Mouse (Mus musculus) frontal cortex, postnatal 14 days (tissue): ENCODE results near the gene Cables2.

ENCODE experiments used
- DNase-seq, 2 experiments: peaks; one replicate each; pipeline ENCODE4 v3.0.0; 2022; ENCODE audit warnings: low spot score in 2 of 2

Cables2 gene

DNA sequence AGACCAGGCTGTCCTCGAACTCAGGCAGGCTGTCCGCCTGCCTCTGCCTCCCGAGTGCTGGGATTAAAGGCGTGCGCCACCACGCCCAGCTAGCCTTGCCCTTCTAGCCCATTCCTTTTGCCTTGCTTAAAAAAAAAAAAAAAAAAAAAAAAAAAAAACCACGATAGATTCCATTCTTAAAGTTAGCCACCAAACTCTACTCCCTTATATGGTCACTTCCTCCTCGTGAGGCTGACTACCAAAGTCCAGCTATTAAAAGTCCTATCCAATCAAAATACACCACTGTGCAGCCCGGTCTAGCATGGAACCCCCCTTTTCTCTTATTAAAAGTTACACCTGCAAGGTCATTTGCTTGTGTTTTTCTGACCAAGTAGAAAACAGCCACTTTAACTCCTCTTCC is 17.6 kb downstream of the Cables2 start:
- DNase-seq, result no peak

DNA sequence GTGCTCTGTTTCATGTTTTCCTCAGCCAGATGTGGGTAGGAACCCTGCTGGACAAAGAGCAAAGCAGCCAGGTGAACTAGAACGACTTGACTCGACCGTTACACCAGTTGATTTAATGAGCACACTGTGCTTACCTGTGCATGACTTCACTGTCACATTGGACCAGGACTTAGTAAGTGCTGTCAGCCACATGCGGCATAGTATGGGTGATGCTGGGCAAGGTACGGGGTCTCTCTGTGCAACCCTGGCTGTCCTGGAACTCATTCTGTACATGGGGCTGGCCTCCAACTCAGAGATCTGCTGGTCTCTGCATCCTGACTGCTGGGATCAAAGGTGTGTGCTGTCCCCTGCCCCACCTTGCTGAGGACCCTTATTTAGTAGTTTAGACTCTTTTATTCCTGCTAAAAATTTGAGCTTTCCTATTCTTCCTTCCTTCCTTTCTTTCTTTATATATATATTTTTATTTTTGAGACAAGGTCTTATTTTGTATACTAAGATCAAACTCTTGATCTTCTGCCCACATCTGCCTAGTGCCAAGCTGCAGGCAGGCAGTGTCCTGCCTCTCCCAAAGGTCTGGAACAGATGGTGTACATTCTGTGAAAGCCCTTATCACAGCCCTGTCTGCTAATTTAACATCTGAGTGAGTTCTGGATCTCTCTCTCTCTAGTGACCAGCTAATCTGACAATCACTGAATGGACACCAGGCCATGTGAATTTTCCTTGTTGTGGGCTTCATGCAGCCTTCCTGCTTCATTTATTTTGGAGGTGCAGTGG is 18.7 kb downstream of the Cables2 start:
- DNase-seq, result no peak

DNA sequence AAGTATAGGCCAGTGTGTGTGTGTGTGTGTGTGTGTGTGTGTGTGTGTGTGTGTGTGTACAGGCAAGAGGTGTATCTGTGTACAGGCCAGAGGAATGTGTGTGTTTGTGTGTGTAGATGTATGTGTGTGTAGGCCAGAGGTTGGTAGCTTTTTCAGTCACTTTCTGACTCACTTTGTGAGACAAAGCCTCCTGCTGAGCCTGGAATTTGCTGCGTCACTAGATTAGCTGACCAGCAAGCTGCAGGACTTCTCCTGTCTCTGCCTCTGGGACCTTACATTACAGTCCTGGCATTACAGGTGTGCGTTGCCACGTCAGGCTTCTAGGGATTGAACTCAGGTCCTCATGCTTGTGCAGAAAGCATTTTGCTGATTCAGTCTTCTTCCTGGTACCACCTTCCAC is 21.5 kb downstream of the Cables2 start:
- DNase-seq, result no peak

DNA sequence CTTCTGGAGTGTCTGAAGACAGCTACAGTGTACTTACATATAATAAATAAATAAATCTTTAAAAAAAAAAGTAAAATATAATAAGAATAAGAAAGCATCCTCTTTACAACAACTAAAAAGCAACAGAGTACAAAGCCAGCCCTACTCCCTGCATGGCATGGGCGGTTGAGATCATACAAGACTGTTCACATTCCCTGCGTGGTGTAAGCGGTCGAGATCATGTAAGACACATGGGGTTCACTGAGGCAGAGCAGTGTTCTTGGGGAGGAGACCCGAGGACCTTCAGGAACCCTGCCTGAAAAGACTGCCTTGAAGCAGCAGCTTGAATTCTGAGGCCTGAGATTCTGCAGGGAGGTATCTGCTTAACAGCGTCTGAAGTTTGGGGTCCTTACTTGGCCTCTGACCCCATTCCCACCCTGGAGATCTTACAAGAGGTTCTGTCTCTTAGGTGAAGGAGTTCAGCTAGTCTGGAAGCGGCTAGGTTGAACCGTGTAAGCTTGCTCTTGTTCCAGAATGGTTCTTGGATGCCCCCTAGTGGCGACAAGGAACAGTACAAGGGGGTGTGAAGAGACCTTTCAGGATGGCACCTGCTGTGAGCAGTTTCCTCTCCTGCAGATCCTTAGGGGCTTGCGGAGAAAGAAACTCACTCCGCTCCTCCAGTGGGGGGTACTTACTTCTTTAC is 22.2 kb downstream of the Cables2 start:
- DNase-seq, result peak in 1 of 2 experiments; percentile 72

DNA sequence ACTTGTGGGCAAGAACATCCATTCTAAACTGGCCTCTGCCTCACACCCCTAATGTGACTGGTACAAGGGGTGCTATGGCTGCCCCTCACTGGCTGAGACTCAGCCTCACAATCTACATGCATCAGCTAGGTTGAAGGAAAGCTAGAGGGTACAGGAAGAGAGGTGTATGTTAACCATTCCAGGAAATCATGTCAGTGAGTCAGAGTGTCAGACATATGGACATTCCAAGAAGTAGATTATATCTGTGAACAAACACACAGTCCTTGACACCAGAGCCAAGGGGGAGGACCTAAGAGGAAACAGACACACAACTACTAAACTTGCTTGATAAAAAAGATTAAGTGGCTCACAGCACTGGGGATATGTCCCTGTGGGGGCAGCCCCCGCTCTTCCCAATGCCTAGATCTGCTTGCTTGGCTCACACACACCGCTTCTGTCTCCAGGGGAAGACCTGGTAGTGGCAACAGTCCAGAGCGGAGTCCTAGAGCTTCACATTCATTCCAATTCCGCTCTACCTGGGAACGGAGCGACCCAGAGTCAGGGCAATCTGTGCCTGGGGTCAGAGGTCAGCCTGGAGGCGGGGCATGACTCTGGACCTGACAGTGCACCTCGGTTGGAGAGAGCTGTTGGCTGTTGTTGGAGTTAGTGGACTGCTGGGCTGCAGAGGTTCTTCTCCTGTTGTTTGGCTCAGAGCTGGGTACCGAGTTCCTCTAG is 24.2 kb downstream of the Cables2 start:
- DNase-seq, result no peak

DNA sequence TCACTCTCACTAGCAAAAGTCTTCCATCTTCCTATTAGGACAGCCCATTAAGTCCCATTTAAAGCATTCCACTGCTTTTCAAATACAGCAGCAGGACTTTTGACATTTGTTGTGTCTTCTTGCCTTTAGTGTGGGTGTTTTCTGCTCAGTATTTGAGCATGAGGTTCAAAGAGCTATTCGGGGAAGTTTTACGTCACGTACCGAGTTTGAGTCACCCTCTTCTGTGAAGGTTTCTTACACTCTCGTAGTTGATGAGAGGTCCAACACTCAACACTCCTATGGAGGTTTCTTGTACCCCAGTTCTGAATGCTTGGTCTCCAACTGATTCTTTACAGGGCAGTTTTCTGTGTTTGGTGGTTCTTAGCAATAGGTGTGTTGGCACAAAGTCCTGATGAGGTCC is 25.4 kb downstream of the Cables2 start:
- no peak for DNase-seq

DNA sequence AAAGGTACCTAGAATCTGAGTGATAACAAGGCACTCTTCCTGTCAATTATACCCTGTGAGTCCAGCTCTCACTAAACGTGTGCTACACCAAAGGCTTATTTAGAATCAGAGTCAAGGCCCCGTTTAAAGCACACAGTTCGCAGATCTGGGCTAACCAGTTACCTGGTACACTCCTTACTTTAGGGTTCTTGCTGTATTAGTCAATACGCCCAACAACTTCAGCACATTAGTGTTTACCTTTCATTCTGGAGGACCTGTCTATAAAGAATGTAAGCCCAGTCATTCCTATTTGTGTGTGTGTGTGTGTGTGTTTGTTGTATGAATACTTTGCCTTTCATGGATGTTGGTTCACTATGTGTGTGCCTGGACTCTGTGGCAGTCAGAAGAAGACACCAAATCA is 30.2 kb downstream of the Cables2 start:
- DNase-seq, result no peak

DNA sequence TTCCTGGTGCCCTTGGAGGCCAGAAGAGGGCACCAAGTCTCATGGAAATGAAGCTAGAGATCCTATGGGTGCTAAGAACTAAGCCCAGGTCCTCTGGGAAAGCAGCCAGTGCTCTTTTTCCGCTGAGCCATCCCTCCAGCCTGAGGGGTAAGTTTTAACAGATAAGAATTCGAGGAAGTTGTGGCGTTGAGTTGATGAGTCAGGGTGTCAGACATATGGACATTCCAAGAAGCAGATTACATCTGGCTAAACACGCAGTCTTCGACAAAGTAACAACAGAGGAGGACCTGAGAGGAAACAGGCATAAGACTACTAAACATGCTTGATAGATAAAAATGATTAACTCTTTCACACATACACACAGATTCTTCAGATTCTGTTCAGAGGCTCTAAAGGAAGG is 34.7 kb downstream of the Cables2 start:
- no peak for DNase-seq

DNA sequence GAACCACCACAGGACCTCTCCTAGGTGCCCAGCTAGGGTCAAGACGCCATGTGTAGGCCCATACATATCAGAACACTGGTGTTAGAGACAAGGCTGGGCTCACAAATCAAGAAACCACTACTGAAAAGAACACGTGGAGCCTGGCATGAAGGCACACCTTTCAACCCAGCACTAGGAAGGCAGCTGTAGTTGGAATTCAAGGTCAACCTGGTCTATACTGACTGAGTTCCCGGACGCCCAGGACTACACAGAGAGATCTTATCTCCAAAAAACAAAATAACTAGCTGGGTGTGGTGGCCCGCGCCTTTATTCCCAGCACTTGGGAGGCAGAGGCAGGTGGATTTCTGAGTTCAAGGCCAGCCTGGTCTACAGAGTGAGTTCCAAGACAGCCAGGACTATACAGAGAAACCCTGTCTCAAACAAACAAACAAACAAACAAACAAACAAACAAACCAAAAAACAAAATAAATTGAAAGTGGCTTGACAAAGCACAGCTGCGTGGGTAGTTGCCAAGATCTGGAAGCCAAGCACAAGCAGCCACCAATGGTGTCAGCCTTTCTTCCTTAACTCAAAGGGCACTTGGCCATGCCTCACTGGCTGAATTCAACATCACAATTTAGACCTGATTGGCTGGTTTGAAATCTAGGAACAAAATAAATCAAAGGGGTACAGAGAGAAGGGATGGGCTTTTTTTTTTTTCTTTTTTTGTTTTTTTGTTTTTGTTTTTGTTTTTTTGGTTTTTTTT is 35.5 kb downstream of the Cables2 start:
- DNase-seq, result no peak

DNA sequence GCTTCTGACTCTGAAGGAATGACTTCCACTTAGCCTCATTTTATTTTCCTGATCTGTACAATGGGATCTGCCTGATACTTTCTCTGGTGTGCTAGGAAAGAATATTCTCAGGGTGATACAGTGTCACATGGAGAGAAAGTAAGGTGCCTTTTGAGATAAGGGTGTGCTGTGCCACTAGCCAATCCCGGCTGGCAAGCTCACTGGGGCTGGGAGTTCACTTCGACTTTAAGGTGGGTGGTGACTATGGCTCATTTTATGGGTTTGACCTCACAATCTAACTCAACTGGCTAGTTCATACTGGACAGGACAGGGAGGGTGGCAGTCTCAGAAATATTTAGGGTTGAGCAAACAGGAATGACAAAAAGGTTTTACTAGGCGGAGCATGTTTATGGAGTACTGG is 36.4 kb downstream of the Cables2 start:
- no peak for DNase-seq

DNA sequence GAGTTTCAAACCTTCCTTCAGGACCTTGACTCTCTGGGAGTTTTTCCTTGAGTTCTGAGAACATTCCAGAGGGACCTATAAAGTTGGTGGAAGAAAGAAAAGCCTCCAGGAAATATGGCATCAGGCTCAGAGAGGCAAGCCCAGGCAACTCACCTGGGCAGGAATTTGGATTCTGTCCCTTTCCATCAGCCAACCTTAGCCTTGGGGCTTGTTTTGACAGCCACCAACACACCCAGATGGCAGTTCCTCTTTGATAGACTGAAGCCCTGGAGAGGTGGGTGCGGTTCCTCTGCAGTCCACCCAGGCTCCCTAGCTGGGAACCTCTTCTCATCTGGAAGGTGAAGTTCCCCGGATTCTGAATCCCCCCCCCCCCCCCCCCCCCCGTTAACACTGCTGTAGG is 36.8 kb downstream of the Cables2 start:
- DNase-seq, result no peak

DNA sequence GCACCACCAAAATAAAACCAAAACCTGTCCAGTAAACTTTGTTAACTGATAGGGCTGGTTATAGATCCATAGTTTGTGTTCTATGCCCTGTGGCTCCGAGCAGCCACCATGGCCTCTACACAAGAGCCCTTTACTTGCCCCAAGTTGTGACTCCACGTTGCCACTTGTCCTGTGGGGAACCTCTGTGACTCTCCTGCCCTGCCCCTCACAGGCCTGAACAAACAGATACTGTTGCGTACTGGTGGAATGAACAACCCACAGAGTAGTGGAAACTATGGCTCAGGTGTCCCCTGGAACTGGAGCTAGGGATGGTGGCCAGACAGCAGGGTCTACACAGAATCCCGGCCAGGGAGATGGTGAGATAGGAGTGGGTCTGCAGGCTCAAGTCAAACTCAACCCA is 37.5 kb downstream of the Cables2 start:
- DNase-seq, result no peak

DNA sequence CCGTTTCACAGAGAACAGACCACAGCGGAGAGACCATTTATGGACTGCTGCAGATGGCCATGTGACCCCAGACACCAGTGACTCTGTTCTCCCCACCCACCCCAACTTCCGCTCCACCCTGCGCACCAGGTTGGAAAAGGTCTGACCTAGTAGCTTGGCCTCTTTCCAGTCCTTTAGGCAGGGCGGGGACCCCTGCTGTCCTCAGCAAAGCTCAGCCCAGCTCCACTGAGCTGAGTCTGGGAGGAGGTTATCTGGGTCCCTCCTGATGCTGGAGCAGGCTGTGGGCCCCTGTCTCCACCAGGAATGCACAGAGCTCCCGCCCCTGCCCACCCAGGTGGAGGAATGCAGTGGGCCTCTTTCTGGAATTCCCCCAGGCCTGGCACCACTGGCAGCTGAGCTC is 38.3 kb downstream of the Cables2 start:
- DNase-seq, result no peak

DNA sequence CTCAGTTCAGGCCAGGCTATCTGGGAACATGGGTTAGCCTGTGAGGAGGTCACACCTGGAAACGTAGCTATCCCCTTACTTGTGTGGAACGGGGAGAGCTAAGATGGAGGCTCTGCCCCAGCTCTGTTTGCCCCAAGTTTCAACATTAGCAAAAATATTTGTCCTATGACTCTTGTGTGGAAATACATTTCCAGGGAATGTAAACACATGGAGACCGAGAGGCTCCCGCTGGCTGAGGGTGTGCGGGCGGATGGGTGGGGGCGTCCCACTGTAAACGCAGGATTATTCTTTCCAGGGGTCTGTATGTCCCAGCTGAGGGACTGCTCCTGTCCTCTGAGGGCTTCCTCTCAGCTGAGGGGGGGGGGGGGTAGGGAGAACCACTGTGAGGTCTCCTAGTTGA is 38.9 kb downstream of the Cables2 start:
- no peak for DNase-seq

DNA sequence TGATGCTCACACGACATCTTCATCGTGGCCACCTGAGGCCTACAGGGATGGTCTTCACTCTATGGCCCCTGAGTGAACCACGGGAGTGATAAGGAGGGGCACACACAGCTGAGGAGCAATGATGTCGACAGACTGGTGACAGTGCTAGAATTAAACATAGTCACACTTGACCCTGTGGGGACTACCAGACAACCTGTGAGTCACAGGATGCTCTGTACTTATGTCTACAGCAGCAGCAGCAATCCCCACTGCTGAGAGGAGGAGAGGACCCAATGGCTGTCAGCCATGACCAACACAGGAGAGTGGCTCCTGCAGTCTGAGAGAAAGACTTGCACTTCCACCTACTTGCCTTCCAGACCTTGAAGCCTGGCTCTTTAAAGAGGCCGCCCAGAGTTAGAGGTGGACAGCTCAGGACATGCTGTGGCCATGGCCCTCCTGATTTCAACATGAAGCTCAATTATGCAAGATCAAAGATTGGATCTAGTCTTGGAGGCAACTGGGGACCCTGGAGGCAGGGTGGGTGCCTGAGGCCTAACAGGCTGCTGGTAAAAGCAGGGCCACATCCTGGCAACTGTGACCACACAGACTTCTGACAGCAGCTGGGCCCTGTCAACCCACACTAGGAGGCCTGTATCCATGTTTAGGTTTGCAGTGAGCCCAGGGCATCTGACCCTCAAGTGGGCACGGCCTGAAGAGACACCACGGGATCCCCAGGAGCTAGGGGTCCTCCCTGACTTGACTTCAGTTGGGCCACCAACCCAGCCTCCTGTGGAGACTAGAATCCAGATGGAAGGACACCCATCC is 40.0 kb downstream of the Cables2 start:
- DNase-seq, result no peak

DNA sequence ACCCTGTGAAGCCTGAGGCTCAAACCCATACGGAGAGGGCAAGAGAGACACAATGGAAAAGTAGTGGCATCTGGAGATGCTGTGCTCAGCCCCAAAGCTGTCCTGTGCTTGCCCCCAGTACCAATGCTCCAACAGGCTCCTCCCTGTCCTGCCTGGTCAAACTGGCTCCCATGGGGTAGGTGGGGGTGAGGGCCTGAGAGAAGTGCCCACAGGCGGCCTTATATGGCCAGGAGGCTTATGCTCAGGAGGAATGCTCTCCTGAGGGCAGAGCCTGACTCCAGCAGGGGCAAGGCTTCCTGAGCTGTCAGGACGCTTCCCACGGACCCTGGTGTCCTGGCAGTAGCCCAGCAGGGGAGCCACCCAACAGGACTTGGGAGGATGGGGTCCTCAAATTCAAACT is 42.8 kb downstream of the Cables2 start:
- no peak for DNase-seq

DNA sequence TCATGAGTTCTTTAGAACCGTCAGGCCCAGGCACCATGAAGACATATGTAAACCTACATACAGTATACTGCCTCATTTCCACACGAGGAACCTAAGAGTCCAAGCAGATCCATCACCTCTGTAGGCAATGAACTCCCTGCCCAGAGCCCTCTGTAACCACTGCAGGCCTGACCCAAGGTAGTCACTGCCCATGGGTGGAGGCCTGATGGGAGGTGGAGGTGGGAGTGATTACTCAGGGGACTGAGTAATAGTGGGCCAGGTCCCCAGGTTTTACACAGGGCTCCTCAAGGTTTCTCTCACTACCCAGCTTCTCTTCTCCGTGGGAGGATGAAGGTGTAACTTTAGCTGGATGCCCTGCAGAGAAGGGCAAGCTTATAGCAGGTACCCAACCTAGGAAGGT is 44.2 kb downstream of the Cables2 start:
- no peak for DNase-seq

DNA sequence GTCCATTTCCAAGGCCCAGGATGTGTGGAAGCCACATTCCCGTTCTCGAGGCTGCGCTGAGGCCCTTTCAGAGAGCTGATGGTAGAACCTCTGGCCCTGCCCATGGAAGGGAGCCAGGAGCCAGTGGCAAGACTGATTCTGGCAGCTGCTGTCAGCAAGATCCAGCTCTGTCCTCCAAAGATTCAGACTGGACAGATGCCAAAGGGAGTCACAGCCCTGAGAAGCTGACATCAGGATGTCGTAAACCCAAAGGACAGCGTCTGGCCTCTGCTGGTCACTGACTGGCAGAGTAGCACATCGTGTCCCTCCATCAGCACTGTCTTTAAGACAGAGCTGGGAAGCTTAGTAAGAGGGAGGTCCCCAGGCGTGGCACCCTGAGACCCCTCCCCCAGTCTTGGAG is 44.7 kb downstream of the Cables2 start:
- no peak for DNase-seq

DNA sequence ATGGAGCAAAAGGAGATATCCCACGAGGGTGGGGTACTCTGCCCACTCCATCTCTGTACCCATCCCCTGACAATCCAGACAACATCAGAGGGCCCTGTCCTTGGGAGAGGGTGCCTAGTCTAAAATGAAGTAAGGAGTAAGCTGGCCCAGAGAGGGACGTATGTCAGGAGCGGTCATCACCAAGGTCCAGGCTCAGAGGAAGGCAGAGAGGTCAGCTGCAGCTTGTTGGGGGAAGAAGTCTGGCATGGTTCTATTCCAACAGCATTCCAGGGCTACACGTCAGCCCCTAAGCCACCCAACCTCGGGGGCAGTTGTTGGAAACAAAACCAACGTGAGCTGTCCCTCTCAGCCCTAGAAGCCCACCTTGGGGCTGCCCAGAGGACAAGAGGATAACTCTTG is 45.2 kb downstream of the Cables2 start:
- DNase-seq, result no peak

DNA sequence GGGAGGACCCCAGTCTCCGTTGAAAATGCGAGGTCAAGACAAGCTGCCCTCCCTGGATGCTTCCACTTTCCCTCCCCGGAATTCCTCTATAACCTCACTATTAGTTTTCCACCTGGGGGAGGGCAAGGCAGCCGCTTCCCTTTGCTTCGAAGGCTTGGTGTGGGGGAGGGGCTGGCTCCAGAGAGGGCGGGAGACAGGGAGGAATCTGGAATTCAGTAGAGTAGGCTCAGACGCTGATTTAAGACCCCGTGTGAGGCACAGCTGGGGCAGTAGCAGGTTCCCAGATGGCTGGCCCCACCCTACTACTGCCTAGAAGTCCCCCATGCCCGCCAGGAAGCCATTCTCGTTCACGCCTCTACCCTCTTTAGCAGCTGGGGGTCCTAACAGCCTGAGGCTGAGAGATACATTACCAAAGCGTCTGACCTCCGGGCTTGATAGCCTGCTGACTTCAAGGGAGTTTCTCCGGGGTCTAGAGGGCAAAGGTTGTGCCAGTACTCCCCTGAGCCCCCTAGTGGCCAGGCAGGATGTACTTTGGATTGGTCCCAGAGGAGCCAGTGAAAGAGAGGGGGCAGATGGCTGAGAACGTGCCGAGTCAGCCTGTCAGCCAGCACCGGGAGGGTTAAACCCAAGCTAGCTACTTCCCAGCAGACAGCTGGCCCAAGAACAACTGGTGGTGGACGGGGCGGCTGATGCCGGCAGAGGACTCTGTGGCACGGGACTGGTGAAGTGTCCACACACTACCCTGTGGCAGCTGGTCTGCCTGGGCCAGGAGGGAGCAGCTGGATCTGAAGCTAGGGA is 45.8 kb downstream of the Cables2 start:
- no peak for DNase-seq
